Mouse (Mus musculus) CD4-positive helper T cell, adult 2 months (primary cell): ENCODE results near the gene Abcb4.
A peak's percentile ranks its signal among the peaks of the same experiment; 100 is the strongest.

Experiments
- DNase-seq: peaks from one replicate; pipeline ENCODE4 v3.0.0-alpha.2; 2012; ENCODE audit warnings: low read depth, missing footprints, low spot score

Abcb4 gene

DNA sequence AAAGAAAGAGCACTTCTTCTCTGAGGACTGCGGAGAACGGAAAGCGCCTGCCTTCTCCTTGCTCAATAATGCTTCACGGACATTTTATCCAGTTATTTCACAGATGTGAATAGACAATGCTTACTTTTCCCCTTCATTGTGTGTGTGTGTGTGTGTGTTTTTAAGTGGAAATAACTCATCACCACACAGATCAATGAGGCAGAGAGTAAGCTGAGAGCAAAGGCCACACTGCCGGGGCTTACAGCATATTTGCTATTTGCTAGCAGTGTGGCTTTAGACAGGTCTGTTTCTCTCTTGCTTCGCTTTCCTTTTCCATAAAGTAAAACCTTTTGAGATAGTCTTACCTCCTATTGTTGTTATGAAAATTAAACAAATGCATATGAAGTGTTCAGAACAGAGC lies 11.0 kb downstream of the Abcb4 start:
- no peak for DNase-seq

DNA sequence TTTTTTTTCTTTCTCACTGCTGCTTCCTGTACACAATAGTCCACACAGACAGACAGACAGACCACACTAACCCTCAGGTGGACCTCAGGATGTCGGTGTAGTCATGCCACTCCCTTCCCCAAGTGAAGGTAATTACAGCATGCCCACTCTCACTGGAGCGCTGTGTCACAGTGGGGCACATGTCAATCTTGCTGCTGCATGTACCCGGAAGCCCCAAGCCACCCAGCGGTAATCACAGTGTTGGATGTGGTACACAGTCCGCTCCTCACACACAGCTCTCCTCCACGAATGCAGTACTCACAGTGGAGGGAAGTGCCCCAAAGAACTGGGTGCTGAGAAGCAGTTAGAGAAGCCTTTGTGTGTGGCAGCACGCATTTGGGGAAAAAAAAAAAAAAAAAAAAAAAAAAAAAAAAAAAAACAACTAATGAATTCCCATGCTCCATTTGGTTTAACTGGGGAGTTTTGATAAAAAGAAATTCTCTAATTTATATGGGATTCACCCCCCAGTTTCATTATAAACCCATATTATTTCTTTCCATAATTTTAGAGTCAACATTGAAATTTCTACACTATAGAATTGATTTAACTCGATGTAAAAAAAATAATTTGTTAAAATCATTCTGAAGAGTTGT lies 18.2 kb downstream of the Abcb4 start:
- peak; percentile 41 for DNase-seq

DNA sequence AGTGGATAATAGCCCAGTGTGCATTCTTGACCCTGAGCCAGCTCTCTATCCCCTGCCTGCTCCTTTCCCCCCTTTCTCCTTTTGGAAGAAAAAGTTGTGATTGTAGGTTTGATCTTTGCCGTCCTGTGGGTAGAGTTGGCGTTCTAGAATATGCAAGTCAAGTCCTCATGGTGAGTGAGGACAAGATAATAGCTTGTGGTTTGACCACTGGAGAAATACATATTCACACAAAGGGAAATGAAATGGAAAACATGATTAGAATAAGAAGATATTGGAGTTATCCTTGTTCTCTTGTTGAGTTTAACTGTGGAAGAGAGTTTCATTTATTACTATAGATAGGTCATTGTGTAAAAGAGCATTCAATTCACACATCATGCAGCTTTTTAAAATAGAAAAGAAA lies 22.9 kb downstream of the Abcb4 start:
- DNase-seq: no peak

DNA sequence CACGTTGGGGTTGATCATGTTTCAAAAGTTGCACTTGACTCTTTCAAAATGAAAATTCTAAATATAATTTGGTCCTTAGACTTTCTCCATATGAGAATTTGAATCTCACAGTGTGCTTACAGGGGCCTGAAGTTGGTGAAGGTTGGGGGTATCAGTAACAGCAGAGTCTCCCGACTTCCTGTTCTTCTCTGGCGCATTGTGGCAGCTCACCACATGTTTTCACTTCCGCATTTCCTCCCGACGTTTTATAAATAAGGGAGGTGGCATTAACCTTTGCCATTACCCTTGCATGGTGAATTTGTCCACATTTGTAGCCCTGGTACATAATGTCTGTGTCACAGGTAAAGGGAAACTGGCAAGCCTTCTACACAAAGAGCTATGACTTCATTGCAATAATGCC lies 23.6 kb downstream of the Abcb4 start:
- DNase-seq: no peak

DNA sequence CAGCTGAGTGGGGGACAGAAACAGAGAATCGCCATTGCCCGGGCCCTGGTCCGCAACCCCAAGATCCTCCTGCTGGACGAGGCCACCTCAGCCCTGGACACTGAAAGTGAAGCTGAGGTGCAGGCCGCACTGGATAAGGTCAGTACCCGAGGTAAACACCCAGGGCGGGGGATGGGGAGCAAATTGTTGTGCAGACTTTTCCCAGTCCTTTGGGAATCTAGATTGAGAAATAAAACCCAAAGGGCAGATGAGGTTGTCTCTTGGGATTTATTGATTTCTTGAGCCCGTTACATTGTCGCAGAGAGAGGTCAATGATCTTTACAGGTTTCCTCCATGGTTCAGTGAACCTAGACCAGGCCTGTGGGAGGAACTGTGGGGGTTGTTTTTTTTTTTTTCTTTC lies 34.9 kb downstream of the Abcb4 start:
- DNase-seq: no peak

DNA sequence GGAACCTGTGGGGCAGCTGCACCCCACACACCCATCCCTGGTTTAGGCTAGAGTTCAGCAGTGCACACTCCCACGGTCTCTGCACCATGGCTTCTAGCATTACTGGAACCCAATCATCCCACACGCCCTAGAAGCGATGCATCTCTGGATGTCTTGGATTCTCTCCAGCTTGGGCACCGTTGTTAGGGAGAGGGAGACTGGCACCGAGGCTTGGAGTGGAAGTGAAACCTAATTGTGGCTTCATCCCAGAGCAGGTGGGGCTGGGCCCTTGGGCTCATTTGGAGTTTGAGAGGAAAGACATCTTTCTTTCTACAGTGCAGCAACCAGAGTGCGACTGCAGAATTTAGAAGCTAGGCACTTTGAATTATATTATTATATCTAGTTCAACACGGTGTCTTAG lies 44.4 kb downstream of the Abcb4 start:
- no peak for DNase-seq

DNA sequence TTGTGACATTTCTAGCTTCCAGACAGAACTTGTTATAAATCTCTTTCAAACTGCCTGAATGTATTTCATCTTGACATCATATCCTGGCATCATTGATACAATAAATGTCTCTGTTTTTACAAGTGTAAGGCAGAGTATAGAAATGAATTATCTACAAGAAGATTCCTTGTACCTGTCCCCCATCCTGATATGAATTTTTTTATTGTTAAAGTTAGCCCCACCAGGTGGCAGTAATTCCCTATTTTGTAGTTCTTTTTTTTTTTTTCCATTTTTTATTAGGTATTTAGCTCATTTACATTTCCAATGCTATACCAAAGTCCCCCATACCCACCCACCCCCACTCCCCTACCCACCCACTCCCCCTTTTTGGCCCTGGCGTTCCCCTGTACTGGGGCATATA lies 47.7 kb downstream of the Abcb4 start:
- peak; percentile 9 for DNase-seq

DNA sequence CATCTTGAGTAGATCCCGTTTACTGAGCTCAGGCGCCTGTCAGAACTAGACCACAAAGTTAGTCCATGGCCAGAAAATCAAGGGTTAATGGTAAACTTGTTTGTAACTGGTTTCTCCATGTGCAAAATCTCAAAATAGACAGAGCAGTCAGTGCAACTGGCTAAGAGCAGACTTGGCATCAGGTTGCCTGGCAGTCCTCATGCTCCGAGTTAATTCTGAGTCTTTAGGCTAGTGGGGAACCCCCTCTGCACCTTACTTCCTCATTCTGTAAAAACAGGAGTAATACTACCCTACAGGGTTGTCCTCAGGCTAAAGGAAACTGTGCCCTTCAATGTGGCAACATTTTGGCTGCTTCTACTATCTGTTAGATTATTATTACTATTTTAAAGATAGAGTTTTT lies 50.3 kb downstream of the Abcb4 start:
- DNase-seq: no peak

DNA sequence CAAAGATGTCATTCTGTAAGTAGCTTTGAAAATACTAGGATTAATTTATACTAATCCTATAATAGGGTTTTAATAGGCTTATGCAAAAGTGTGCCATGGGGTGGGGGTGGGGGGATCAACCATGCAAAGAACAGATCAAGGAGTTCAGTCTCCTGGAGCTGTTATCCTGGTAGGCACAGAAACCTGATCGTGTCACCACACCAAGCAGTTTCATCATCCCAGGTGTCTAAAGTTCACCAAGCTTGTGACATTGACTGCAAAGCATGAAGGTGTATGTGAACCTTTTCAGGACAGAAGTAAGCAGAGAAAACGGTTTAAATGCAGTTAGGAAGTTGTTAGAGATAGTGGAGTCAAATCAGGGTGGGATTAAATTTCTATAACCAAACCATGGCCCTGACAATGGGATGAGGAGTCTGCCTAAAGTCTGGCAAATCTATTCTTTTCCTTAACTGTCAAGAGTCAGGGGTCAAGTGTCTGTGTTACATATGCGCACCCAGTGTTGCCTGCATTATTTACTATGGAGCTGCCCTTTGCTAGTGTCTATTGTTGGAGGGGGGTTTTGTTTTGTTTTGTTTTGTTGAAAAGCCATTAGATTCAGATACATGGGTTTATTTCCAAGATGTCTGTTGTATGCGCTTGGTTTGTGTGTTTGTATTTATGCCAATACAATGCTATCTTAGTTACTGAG lies 54.0 kb downstream of the Abcb4 start:
- no peak for DNase-seq

DNA sequence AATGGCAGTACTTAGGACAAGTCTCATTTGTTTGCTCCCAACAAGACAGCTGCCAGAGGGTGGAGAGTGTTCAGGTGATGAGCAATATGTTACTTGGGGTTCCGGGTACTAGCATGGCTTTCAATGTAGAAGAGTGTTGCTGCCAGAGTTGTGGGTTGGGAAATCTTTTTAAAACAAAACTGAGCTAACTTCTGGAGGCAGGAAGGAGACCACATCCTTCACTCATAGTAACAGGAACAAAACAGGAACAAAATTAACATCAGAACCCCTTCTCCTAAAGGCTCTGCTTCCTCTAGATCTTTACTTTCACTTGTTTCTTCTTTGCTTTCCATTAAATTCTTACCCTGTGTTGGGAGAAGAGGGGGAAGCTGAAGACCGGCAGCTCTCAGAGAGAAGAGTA lies 60.1 kb downstream of the Abcb4 start:
- no peak for DNase-seq

DNA sequence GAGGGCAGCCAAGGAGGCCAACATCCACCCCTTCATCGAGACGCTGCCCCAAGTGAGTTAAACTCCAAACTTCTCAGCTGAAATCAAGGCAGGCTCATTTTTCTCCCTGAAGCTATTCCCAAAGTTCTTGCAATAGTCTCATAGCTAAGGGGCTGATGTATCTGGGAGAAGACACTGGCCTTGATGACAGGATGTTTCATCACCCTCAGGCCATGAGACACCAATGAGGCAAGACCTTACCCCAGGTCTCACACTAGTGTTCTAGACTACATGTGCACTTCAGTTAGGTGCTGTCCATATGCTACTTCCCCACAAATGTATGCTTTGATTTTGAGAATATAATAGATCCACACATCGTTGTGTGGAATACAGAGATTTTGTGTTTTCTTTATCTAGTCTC lies 62.0 kb downstream of the Abcb4 start:
- no peak for DNase-seq

DNA sequence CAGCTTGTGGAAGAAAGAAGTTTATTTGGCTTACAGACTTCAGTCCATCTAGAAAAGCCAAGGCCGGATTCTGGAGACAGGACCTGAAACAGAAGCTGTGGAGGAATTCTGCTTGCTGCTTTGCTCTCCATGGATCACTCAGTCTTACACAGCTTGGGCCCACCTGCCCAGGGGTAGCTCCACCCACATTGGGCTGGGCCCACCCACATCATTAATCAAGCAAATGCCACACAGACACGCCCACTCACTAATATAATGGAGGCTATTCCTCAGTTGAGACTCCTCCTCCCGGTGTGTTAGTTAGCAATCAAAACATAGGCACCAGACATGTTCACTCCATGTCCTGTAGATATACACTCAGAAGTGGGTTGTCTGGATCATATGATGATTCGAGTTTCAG lies 67.0 kb downstream of the Abcb4 start:
- no peak for DNase-seq

DNA sequence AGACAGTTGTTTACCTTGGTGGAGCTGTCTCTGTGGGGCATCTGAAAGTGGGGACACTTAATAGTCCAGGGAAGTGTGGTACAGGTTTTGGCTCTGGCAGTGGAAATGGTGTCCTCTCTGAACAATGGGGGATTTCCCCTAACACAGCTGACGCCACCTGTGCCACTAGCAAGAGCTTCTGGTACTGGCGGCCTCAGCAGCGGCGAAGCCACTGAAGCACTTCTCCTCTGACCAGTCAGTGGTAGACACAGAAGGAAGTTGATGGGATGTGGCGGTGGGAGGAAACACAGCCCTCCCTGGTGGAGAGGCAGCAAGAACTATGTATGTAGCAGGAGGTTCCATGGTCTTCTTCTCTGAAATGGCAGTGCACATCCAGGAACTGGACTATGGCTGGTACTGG lies 71.0 kb downstream of the Abcb4 start:
- no peak for DNase-seq

DNA sequence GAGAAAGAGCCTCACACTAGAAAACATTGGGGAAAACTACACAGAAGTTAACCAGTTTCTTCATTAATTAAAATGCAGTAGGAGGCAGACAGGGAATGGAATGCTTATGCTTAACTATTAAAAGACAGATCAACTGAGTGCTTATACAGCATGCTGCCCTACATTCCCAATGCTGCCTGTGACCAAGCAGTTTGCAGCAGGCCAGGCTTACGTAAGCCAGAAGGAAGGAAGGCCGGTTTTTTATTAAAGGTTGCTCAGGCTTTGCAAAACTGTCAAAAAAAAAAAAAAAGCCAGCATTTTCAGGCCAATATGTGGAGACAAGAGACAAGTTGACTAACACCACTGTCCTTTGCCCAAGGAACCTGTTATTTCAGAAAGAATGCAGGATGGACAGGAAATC lies 77.2 kb downstream of the Abcb4 start:
- DNase-seq: no peak

DNA sequence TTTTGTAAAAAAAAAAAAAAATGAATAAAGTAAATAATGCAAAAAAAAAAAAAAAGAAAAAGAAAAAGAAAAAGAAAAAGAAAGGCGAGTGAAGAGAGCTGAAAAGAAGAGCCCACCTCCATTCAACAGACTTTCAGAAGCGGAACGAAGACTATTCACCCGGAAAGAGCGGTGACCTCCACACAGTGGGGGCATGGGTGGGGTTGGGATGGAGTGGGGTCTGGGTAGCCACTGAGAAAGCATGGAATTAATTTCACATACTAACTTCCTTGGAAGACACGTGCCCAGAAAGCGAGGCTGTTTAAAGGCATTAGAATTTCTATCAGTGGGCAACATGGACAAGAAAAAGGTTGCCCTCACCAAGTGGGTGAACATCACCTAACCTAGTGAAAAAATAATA lies 78.8 kb downstream of the Abcb4 start:
- DNase-seq: no peak

DNA sequence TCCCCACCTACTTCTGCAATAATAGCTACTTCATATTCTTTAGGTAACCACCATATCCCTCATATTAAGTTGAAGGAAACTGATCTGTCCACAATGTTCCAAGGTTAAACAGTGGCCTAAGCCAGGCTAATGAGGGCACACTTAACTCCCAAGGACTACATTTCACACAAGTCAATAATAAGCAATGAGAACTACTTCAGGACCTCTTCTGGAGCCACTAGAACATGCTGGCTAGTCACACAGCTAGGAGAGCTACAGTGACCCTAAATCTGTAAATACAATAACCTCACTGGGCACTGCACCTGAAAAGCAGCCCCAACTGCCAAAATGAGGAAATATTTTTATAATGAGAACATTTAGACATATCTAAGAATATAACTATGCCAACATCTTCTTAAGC lies 81.2 kb downstream of the Abcb4 start:
- DNase-seq: no peak

DNA sequence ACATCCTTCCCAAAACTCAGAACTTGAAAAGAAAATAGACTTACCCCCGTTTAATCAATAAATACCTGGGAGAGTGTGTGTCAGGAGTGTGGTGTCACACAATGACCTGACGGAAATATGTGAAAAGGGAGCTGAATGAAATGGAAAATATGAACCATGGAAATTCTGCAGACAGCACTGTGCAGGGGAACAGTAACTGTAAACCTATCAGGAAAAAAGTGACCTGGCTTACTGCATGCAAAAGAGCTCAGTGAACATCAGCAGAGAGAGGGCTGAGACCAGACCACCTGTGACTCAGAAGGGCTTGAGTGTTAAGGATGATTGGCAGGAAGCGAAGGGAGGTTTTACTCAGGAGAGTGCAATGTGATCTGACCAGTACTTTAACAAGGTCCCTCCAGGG lies 92.0 kb downstream of the Abcb4 start:
- no peak for DNase-seq

DNA sequence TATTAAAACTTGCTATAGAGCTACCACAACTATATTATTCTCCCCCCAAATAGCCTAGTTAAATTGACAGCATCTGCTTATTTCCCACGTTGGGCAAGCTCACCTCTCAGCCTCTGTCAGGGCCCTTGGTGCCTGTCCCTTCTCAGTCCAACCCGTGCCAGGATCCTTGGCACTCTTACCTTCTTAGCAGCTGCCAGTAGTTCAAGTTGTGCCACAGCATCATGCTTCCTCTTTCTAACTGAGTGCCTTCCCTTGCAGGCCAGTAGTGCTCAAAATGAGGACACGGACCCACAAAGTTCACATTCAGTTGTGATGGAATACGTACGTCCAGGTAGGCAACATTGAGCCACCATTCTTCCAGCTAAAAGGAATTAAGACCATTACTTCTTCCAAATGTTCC lies 94.4 kb downstream of the Abcb4 start:
- no peak for DNase-seq

DNA sequence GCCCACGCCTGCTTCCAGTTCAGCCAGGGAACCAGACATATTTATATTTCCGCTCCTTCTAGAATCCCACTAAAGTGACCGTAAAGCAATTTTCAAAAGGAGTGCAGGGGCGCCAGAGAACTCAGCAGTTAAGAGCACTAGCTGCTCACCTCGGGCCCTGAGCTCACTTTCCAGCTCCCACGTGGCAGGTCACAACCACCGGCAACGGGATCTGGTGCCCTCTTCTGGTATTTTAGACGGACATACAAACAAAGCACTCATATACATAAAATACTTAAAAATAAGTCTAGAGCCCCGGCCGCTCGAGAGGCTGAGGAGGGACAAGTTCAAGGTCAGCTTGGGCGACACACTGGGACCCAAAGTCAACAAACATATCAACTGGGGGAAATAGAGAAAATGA lies 97.0 kb downstream of the Abcb4 start:
- no peak for DNase-seq

DNA sequence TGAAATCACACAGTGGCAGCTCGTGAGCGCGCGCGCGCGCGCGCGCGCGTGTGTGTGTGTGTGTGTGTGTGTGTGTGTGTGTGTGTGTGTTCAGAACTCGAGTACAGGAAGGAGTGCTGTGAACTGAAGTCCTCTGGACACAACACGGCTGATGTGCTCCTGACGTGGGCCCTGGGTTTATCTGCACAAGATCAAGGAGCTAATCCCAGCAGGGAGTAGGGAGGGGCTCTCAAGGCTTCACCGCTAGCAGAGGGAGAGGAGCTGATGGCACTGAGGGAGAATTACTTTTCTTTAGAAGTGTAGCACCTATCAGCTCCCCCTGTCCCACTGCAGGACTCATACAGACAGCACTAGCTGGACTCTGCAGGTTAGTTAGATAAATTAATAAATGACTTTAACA lies 98.1 kb downstream of the Abcb4 start:
- no peak for DNase-seq

DNA sequence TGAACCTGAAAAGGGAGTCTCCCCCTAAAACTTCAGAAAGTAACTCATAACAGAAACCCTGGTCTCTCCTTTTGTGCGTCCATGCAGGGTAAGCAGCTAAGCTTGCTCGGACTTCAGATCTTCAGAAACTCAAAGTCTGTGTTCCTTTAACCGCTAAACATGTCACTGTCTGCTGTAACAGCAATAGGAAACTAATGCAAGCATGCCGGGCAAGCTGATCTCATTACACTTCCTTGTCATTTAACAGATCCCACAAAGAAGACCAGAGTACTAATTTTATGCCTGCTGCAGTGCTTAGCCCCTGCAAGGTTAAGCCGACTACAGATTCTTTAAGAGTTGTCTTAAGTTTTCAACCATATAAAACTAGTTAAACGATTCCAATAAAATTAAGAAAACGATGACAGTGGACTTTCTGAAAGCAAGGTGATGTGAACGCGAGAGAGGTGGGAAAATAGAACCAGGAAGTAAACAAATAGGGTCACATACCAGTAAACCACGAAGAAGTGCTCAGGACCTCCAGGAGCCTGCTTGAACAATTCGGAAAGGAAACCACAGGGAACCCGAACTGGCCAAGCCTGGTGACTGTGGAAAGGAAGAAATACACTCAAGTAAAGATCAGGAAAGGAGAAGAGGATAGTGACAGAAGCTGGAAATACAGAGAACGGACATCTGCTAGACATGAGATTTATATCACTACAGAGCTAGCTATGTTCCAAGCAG lies 102.6 kb downstream of the Abcb4 start:
- DNase-seq: peak; percentile 17

DNA sequence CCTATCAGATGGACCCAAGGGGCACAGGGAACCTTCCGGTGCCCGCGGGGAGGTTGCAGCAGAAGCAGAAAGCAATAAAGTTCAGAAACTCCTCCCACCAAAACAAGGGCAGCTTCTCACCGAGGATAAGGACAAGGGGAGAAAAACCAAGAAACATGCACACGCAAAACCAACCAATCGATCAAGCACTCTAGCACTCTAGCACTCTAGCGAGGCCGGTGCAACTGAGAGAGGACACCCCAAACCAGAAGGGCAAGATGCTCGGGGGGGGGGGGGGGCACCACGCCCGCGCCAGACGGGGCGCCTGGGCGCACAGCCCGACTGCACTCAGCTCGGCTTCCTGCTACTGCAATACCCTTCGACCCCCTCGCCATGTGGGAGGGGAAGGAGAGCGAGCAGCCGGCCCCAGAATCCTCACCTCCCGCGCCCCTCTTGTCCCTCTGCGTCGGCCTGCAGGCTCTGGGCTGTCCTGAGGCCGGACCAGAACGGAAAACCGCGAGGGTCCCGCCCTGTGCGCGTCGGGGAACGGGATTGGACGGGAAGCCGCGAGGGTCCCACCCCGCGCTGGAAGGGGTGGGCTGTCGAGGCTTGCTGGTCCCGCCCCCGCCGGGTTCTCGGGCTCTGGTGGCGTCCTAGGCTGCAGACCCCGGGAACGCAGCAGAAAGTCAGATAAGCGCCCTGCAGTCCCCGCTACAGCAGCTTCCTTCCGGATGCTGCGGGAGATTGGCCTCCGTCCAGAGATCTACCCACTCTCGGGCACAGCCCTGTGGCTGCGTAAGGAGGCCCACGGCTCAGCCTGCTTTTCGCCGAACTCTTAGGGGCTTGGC lies 103.4 kb downstream of the Abcb4 start, which contains the start of gene Crot:
Gene Crot, minus strand, starts transcription at position 639 of the 827 bp plus-strand sequence.
- DNase-seq: peak; percentile 85
